Mouse (Mus musculus): ENCODE measurements around the gene Phldb2.

Phldb2 gene

DNA sequence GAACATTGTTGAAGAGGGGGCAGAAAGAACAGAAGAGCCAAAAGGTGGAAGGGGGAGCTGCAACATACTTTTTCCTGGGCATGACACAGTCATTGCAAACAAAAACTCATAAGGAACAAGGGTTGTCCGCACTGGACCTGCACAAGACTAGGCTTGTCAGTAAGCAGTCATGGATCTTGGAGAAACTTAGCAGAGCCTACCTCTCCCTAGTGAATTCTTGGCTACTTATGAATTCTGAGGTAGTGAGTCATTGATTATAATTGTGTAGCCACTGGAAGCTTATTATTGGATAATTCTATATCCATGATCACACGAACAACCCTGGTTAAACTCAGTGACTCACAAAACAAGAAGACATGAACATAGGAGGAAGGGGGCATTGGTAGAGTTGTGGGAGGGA, 7.1 kb downstream of the Phldb2 start:
- no peak for DNase-seq (ENCODE audit: low spot score)

DNA sequence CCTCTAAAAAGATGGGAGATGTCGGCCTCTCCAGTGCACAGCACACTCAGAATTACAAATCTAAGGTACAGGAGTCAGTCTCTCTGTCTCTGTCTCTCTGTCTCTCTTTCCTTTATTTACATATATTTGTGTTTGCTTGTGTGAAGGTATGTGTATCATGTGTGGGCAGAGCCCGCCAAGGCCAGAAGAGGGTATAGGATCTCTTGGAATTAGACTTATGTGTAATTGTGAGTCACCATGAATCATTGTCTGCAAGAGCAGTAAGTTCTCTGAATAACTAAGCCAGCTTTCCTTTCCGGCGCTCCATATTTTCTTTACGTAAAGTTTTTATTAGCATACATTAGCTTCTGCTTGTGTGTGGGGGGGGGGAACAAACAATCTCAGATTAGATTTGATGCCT, 7.7 kb downstream of the Phldb2 start:
- DNase-seq (ENCODE audit: low spot score), result no peak

DNA sequence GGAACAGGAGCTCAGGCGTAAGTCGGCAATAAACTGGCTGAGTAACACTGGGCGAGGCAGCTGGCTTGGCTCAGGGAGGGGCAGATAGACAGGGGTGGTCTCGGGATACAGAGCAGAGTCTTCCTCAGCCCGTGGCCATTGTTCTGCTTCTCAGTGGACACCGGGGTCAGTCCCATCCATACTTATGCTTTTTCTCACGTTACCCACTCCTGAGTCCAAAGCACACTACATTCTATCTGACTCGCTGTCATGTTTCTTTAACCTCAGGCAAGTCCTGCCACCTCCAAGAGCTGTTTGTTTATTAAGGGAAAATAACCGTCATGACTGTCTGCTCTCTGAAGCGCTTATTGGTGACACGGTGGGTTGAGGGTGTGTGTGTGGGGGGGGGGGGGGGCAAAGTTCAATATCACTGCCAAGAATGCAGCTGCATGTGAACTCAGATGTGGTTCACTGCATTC, 8.2 kb downstream of the Phldb2 start:
- no peak for DNase-seq (ENCODE audit: low spot score)

DNA sequence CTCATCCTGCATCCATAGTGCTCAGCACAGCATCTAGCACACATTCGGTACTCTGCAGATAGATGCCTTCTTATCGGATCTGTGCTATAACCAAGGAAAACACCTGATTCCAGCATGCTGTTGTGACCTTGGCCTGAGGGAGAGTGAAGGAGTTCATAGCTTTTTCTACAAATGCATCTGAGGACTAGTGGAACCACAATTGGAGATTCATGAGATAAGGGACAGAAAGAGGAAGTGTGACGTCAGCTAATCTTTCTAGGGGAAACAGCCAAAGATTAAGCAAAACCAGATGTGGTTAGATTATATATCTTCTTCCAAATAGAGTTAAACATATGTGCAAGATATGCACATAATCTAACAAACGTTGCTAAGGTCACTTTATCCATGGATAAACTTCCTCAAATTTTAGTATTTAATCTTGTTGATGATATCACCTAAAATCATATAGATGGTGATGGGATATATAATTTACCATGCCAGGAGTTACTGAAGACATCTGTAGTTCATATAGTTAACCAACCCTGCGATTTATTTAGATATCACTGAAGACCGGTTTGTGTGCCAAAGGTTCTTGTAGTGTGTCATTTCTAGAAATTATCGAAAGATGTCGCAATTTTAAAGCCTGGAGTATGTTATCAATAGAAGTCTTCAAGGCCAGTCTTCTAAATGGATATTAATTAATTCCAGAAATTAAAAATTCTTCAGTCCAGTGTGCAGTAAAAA, 11.1 kb downstream of the Phldb2 start:
- no peak for DNase-seq (ENCODE audit: low spot score)

DNA sequence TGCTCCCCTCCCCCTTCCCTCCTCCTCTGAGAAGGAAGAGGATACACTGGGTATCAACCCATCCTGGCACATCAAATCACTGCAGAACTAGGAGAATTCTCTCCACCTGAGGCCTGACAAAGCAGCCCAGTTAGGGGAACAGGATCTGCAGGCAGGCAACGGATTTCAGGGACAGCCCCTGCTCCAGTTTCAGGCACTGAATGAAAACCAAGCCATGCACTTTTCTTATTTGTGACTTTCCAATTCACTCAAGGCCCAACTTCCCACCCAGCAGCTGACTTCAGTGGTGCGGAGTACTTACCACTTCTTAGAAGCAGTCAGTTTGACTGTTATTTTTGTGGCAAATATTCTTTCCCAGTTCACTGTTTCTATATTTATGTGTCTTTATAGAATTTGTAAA, 12.7 kb downstream of the Phldb2 start:
- DNase-seq (ENCODE audit: low spot score), result no peak

DNA sequence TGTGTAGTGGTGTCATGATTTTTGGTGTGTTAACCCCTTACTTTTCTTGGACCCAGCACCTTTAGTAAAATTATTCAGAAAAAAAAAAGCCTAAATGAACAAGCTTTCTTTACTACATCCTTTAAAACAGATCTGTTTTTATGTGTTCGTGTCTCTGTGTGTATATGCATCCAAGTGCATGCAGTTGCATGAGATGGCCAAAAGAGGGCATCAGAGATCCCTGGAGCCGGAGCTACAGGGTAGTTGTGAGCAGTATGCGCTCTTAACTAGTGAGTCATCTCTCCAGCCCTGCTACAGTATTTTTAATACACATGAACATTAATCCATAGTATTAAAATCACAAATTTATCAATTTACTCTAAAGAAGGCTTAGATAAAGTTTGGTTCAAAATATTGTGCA, 14.0 kb downstream of the Phldb2 start:
- DNase-seq (ENCODE audit: low spot score), result no peak

DNA sequence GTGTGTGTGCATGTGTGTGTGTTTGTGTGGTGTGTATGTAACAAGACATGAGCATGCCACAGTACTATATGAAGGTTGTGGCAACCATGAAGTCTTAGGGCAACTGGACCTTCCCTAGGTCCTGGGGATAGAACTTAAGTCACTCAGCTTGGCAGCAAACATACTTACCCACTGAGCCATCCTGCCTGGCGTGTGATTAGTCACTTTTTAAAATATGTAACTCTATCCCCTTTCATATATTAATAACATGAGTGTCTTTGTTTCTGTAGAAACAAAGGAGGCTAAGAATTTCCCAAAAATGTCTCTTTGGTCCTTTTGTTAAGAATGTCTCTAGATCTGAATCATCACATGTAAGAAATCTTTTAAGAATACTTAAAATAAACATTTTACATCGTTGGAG, 16.0 kb downstream of the Phldb2 start:
- DNase-seq (ENCODE audit: low spot score), result no peak

DNA sequence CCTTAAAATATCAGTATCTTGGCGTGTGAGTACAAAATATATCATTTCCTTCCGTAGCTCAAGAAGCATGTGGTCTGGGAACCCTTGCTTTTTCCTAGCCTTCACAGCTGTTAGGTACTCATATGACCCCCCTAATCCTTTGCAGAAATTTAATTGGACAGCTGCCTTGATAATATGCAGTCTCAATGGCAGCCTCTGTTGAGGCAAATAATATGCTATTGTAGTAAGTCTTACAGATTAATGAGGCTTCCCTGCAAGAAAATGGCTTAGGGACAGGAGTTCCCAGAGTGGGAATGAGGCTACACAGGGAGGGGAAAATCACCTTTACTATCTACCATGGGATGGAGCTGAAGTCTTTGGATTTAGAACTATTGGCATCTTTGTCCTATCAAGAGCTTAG, 16.9 kb downstream of the Phldb2 start:
- DNase-seq (ENCODE audit: low spot score), result no peak

DNA sequence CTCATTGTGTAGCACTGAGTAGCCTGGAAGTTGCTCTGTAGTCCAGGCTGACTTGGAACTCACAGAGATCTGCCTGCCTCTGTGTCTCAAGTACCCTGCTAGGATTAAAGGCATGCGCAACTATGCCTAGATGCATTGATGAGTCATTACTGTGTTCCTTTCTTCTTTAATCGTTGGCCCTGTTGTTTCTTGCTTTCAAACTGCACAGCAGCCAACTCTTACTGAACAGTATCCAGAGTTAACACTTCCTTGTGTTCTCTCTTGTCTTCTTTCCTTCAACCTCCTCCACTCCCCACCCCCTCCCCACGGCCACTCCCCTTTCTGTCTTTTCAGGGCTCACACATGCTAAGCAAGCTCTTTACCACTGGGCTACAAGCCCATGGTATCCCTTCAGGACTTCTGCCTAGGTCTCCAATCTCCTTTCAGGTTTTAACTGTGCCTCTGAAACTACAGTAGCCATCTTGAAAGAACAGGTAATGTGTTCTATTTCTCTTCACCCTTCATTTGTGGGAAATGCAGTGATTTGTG, 17.4 kb downstream of the Phldb2 start:
- DNase-seq (ENCODE audit: low spot score), result no peak

DNA sequence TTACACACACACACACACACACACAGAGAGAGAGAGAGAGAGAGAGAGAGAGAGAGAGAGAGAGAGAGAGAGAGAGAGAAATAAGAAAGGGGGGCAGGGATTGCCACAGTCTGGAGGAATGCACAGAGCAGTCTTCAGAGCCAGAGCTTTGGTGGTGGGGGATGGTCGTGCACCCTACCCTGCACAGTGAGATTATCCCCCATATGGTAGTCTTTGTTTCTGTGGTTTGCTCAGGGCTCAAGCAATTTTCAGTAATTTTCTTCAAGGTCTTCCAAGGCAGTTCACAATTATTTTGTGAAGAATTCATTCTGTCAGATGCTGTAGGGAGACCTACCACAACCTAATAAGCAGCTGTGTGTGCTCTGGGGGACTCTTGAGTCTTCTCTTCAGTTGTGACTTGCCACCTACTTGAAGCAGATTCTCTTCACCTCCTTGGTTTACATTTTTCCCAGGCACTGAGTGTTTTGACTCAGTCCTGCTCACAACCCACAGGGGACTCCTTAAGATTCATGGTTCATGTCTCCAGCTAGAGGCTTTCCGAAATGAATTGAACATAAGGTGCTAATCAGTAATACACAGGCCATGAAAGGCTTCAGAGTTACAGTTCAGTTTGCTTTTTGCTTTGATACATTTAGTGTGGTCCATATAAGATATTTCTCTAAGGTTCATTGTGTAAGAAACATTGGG, 18.5 kb downstream of the Phldb2 start:
- no peak for DNase-seq (ENCODE audit: low spot score)

DNA sequence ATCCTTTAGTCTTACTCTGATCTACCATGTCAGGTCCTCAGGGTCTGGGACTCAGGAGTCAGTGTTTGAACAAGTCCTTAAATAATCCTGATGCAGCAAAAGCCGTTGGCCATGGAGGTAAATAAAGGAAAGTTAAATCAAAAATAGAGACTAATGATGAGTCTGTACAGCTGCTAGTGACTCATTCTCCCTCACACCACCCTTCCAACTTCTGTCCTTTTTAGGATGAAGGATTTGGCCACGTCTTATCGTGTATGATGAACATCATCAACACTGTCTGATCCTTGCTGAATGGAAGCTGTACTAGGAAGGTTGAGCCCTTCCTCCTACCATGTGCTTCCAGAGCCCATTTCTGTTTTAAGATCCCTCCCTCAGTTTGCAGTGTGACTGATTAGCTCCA, 23.1 kb downstream of the Phldb2 start:
- no peak for DNase-seq (ENCODE audit: low spot score)

DNA sequence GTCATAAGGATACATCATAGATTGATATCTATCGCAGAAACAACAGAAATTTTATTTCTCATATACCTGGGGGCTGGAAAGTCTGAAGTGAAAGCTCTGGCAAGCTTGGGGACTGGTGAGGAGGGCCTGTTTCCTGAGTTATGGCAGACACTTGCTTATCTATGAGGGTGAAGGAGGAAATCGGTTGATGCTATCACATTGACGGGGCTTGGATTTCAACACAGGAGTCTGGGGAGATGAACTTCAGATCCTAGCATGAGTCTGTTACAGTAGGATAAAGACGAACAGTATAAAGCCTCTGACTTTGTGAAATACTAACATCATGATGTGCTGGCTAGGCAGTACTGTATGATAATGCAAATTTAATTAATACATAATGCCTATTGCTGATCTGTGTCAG, 25.3 kb downstream of the Phldb2 start:
- DNase-seq (ENCODE audit: low spot score), result no peak

DNA sequence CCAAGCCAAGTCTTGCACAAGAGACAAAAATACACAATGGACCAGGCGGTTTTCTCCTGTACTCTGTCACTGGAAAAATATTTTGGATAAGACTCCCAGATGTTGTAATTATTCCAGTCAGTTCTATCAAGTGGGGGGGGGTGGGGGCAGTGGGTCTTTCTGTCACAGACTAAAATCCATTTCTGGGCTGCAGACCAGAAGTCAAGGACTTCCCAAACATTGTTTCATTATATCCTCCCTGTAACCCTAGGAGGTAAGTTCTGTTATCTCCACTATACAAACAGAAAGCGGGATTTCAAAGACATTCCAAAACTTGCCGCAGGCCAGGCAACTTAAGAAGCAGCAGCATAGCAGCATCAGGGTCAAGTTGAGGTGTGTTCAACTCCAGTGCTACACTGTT, 25.8 kb downstream of the Phldb2 start:
- DNase-seq (ENCODE audit: low spot score), result no peak

DNA sequence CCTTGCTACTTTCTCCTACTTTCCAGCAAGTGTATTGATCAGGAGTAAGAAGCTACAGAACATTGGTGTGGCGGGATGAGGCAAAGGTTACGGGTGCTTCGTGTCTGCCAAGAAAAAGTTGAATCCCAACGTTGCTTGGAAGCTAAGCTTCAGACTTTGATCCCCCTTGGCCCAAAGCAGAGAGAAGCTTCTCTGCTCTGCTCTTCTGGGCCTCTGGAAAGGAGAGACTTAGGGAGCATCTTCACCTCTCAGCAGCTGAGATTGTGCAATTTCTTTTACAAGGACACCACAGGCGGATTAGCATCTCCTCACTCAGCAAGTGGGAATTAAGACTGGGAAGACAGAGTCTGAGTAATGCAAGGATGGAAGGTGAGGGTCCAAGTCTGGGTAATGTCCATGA, 26.5 kb downstream of the Phldb2 start:
- DNase-seq (ENCODE audit: low spot score), result no peak

DNA sequence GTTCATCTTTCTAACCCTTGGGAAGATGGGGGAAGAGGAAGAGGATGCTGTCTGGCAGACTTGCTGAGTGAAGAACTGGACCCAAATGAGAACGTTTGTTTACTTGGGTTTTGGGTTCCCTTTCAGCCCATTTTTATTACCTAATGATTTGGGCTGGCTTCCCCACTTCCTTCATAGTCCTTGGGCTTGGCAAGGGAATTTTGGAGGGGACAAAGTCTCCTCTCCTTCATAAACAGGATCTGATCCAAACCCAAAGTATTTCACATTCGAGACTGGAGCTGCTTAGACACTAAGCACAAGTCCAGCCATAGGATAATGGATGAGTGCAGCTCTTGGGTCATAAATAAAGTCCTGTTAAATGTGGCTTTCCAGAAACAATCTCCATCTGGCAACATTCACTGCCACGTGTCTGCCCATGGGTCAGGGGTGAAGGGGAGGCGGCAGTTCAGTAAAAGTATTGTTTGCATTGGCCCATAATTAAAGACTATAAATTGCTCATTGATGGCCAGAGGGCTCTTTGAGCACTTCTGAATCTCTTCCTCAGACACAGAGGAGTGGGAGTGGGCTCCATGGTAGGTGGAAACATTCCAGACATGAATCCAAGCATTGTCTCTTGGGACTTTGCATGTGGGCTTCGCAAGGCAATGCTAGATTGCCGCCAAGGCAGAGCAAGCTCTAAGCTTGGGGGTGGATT, 29.5 kb downstream of the Phldb2 start:
- no peak for DNase-seq (ENCODE audit: low spot score)

DNA sequence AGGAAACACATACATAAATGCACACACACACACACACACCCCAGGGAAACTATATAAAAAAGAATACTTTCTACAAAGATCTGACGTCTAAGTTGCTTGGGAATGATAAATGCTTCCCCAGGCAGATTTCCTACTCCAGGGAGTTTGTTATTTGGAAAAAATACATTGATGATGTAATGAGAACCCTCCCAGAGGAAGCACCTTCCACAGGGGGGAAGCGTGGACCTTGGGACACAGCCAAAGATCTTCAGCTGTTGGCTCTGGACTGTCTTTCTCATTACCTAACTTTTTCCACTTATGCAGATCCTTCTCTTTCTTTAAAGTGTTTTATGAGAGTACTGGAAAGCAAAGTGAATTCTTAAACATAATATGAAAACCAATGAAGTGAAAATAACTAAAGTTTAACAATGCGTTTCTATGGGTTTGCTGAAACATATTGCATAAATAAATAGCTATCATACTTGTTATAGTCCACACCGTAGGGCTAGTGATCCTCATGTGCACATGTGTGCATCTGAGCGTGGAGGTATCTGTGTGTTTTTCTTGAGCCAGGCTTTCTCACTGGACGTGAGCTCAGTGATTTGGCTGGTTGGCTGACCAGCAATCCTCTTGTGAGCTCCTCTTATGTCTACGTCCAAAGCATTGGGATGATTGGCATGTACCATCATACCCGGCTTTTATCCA, 30.7 kb downstream of the Phldb2 start:
- DNase-seq (ENCODE audit: low spot score), result no peak

DNA sequence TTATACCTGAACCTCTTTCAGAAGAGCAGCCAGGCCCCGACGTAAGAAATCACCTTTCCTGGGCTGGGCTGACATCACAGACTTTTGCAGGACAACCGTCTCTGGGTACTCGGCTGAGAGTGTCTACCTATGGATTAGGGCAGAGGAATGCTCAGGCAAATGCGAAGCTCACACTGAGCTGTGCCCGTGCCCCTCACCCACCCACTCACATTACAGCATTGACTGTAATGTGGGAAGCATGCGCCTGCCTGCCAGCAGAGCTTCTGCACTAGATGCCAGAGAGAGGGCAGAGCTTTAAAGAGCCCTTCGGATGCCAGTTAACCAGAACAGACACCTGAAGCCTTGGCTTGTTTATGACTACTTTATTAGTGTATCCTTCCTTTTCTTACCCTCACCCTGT, 33.8 kb downstream of the Phldb2 start:
- DNase-seq (ENCODE audit: low spot score), result no peak

DNA sequence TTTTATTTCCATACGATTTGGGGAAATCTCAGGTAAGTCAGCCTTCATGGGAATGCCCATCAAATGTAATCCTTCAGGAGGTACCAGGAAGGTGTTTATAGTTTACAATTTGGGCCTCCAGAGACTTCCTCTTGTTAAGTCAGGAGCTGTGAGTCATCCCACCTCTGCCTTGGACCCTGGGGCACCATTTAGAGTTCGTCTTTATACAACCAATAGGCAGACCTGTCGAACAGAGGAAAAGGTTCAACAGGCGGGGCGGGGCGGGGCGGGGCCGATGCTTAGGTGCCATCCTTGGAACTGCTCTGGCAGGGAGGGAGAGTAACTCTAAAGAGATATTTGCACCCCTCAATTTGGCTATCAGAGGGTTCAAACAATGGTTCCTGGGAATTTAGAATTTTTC, 49.8 kb downstream of the Phldb2 start:
- no peak for DNase-seq (ENCODE audit: low spot score)

DNA sequence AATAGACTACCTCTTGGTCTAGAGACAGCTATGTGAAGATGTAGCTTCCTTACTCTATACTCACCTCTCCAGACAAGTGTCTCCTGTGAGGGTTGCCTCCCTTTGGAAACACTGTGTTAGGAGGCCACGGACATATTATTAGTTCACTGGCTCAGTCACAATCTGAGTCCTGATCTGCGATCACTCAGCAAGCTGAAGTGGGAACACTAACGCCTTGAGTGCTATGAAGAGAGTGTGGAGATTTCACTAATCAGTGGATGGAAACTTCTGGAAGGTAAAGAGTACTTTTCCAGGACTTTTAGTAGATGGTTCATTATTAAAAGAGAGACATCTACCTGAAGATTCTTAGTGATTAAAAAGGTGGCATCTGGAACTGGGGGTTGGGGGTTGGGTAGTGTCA, 54.9 kb downstream of the Phldb2 start:
- no peak for DNase-seq (ENCODE audit: low spot score)

DNA sequence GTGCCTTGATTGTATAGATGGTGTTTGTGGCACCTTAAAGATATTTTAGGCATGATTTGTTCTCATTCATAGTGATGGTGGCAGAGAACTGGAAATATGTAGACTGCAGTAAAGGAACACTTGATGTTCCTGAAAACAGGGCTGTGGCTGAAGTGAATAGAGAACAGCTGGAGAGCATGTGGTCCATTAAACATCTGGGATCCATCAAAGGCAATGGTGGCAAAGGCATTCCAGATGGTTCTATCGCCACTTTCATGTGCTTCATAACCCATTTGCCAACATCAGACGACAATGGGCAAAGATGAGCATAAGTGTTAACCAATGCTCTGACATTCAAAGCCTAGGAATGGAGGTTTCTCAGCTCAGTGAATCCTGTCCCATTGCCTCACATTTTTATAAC, 56.8 kb downstream of the Phldb2 start:
- no peak for DNase-seq (ENCODE audit: low spot score)

DNA sequence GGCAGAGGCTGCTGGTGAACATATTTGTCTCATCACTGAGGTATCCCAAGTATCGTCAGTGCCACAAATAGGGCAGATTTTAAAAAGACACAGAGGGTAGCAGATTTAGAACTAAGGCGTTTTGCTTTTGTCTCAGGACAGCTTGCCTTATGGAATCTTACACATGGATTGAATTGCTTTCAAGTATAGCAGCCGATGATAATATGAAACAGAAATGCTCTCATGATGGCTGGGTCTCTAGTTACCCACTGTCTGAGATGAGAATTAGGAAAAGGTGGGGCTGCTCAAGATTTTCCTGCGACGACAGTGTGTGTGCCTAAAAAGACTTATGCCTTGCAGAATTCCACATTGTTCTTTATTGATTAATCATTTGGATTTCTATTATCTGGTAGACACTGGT, 58.4 kb downstream of the Phldb2 start:
- no peak for DNase-seq (ENCODE audit: low spot score)

DNA sequence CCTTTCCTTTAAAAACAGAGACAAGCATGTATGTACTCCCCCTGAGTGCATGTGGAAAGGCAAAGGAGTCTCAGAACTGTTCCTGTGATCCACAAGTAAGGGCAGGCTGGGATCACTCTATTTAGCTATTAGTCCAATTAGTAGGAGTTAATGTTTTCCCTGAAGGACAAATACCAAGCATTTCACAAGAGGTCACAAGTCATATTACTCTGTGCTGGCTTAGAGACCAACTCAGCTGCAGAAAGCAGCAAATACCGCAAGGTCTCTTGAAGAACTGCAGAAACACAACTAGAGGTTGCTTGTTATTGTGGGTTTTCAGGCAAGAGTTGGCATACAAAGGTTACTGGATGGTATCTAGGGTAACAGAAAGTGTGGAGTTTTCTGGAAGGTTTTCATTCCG, 59.6 kb downstream of the Phldb2 start:
- DNase-seq (ENCODE audit: low spot score), result no peak

DNA sequence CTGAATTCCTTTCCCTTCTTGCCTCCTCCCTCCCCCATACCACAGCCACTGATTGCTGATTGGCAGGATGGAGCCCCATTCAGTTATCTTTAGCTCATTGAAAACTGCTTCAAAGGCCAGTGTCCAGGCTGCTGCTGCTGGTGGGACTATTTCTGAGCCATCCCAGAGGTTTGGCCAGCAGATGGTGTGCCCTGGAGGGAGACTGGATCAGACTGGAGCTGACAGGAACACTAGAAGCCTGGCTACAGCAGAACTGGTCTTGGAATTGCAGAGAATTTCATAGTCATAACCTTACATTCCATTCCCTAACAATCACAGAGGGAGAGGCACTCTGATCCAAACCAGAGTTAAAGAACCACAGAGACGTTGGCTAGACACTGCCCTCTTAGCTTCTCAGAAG, 60.5 kb downstream of the Phldb2 start:
- DNase-seq (ENCODE audit: low spot score), result no peak
